Mouse (Mus musculus) hindbrain, embryonic 15.5 days (tissue): ENCODE data around the gene 4931422A03Rik. TPM values are rescaled to one million over a fixed set of nuclear protein-coding genes. Genes with fewer than 3 reads are reported as not detected.
"Not testable (repeated sequence)": the region's sequence is repeated elsewhere in the genome, so short reads cannot be mapped to it uniquely, and the experiment has no call there.

ENCODE experiments used
- ATAC-seq: fragments of 200-750 bp; cut with Nextera tagmentation; 2 replicates; pipeline ENCODE4 v1.8.0; 2017; ENCODE audit warnings: low read depth, moderate number of reproducible peaks, moderate TSS enrichment; ENCODE audit not compliant: low FRiP score
- H3K27ac ChIP-seq: fragments of 300-500 bp; sonication (generic); replicated peaks from 2 replicates; pipeline ENCODE4 v1.5.1; 2015; ENCODE audit warnings: mild to moderate bottlenecking, inconsistent platforms
- H3K27me3 ChIP-seq: fragments of 300-500 bp; sonication (generic); 2 replicates; pipeline ENCODE4 v1.6.1; 2015; ENCODE audit warnings: control low read depth, inconsistent platforms
- H3K36me3 ChIP-seq: fragments of 300-500 bp; sonication (generic); 2 replicates; pipeline ENCODE4 v1.6.1; 2015; ENCODE audit warnings: control low read depth, inconsistent platforms
- H3K4me1 ChIP-seq: fragments of 300-500 bp; sonication (generic); replicated peaks from 2 replicates; pipeline ENCODE4 v1.6.1; 2015; ENCODE audit warnings: control low read depth, inconsistent platforms
- H3K4me2 ChIP-seq: fragments of 300-500 bp; sonication (generic); 2 replicates; pipeline ENCODE4 v1.6.1; 2015; ENCODE audit warnings: moderate library complexity, mild to moderate bottlenecking, inconsistent platforms
- H3K4me3 ChIP-seq: fragments of 300-500 bp; sonication (generic); 2 replicates; pipeline ENCODE4 v1.5.1; 2015; ENCODE audit warnings: mild to moderate bottlenecking, inconsistent platforms
- H3K9ac ChIP-seq: fragments of 300-500 bp; sonication (generic); 2 replicates; pipeline ENCODE4 v1.6.1; 2015; ENCODE audit warnings: inconsistent platforms
- H3K9me3 ChIP-seq: fragments of 300-500 bp; sonication (generic); 2 replicates; pipeline ENCODE4 v1.6.1; 2016; ENCODE audit warnings: control low read depth, inconsistent platforms
- WGBS: fragments of 180-500 bp; shearing (Covaris S2); methylation state at CpG from one replicate; pipeline ENCODE4 v1.1.7; 2015; 5-methylcytosine and 5-hydroxymethylcytosine counted together
- polyA plus RNA-seq: library from polyadenylated mRNA; unstranded; fragments of >200 nt; fragmentation: Nextera tagmentation; extraction: Ambion mirVana; gene quantifications from 2 replicates; pipeline ENCODE4 v1.2.1, GENCODE M21; 2015

Gene 4931422A03Rik
- polyA plus RNA-seq, 1 experiment from 2014 or later, result 2.7 TPM

GRCm38 (mm10) chr2:104008853-104009252 is 19.3 kb downstream of the 4931422A03Rik start:
- H3K36me3 ChIP-seq, H3K4me1 ChIP-seq, ATAC-seq, H3K4me2 ChIP-seq, H3K9me3 ChIP-seq, H3K27me3 ChIP-seq, H3K9ac ChIP-seq, H3K27ac ChIP-seq, H3K4me3 ChIP-seq: not testable (repeated sequence)
- WGBS, result 98% methylated on average over 3 of the region's 3 CpGs

GRCm38 (mm10) chr2:104007793-104008519 is 20.2 kb downstream of the 4931422A03Rik start:
- no peak overlapping the region for H3K9ac ChIP-seq
- H3K27ac ChIP-seq, result no peak overlapping the region
- no peaks in the 10 kb centered on the region for H3K36me3 ChIP-seq
- H3K9me3 ChIP-seq, result no peaks in the 10 kb centered on the region
- ATAC-seq, result no peak
- WGBS, result 82% methylated on average over 7 of the region's 7 CpGs
- H3K4me1 ChIP-seq, result no peaks in the 10 kb centered on the region
- no peak overlapping the region for H3K4me3 ChIP-seq
- H3K4me2 ChIP-seq, result no peak overlapping the region
- H3K27me3 ChIP-seq, result 0 out of 2 replicates have a peak, but pooled peaks cover 2% of the 10 kb centered on the region

- H3K4me1 ChIP-seq, result no peaks in the 10 kb centered on the region
- no peak overlapping the region for H3K4me2 ChIP-seq
- H3K27me3 ChIP-seq, result peaks cover 5% of the 10 kb centered on the region; the same call in 1 of the 2 replicates
- peak; percentile 59; the same call in 1 of the 2 replicates for ATAC-seq
- H3K27ac ChIP-seq, result no peak overlapping the region
- H3K9me3 ChIP-seq, result no peaks in the 10 kb centered on the region
- 36% methylated on average over 16 of the region's 16 CpGs for WGBS
- no peak overlapping the region for H3K9ac ChIP-seq
- no peaks in the 10 kb centered on the region for H3K36me3 ChIP-seq
- H3K4me3 ChIP-seq, result no peak overlapping the region
Observed at GRCm38 (mm10) chr2:104002711-104003413, 25.3 kb downstream of the 4931422A03Rik start.

- no peak for ATAC-seq
- Histone ChIP-seq H3K4me1 (no peaks in the 10 kb centered on the region), H3K27ac (no peak overlapping the region), H3K9ac (no peak overlapping the region), H3K9me3 (no peaks in the 10 kb centered on the region), H3K4me2 (no peak overlapping the region), H3K27me3 (peaks cover 5% of the 10 kb centered on the region; the same call in 1 of the 2 replicates), H3K36me3 (no peaks in the 10 kb centered on the region), H3K4me3 (no peak overlapping the region)
- WGBS, result 86% methylated on average over 4 of the region's 4 CpGs
Observed at GRCm38 (mm10) chr2:104001861-104002260, 26.3 kb downstream of the 4931422A03Rik start.

- Histone ChIP-seq H3K27me3 (peaks cover 5% of the 10 kb centered on the region; the same call in 1 of the 2 replicates), H3K36me3 (no peaks in the 10 kb centered on the region), H3K4me3 (no peak overlapping the region), H3K4me2 (no peak overlapping the region), H3K9ac (no peak overlapping the region), H3K9me3 (no peaks in the 10 kb centered on the region), H3K4me1 (no peaks in the 10 kb centered on the region), H3K27ac (no peak overlapping the region)
- ATAC-seq, result no peak
- WGBS, result 36% methylated on average over 2 of the region's 2 CpGs
Observed at GRCm38 (mm10) chr2:104001076-104001475, 27.1 kb downstream of the 4931422A03Rik start.

GRCm38 (mm10) chr2:103992618-103993332 is 35.4 kb downstream of the 4931422A03Rik start:
- H3K4me3 ChIP-seq, result no peak overlapping the region
- peaks cover 8% of the 10 kb centered on the region for H3K4me1 ChIP-seq
- WGBS, result 19% methylated on average over 17 of the region's 17 CpGs
- peak overlapping the region; percentile 32 for H3K4me2 ChIP-seq
- ATAC-seq, result peak; percentile 56; the same call in 1 of the 2 replicates
- no peaks in the 10 kb centered on the region for H3K9me3 ChIP-seq
- H3K27me3 ChIP-seq, result no peaks in the 10 kb centered on the region
- H3K9ac ChIP-seq, result no peak overlapping the region
- no peaks in the 10 kb centered on the region for H3K36me3 ChIP-seq
- peak overlapping the region; percentile 35 for H3K27ac ChIP-seq

GRCm38 (mm10) chr2:103992162-103992561 is 36.0 kb downstream of the 4931422A03Rik start:
- peak overlapping the region; percentile 32 for H3K4me2 ChIP-seq
- ATAC-seq, result peak; percentile 66; the same call in 1 of the 2 replicates
- H3K4me3 ChIP-seq, result no peak overlapping the region
- no peaks in the 10 kb centered on the region for H3K27me3 ChIP-seq
- H3K36me3 ChIP-seq, result no peaks in the 10 kb centered on the region
- peak overlapping the region; percentile 35 for H3K27ac ChIP-seq
- H3K4me1 ChIP-seq, result peaks cover 8% of the 10 kb centered on the region
- WGBS, result 40% methylated on average over 9 of the region's 9 CpGs
- H3K9me3 ChIP-seq, result no peaks in the 10 kb centered on the region
- no peak overlapping the region for H3K9ac ChIP-seq

- H3K27ac ChIP-seq, result no peak overlapping the region
- H3K9me3 ChIP-seq, result no peaks in the 10 kb centered on the region
- H3K4me3 ChIP-seq, result no peak overlapping the region
- H3K4me1 ChIP-seq, result peaks cover 8% of the 10 kb centered on the region
- no peaks in the 10 kb centered on the region for H3K36me3 ChIP-seq
- no peak overlapping the region for H3K4me2 ChIP-seq
- H3K27me3 ChIP-seq, result no peaks in the 10 kb centered on the region
- H3K9ac ChIP-seq, result no peak overlapping the region
- no peak for ATAC-seq
Observed at GRCm38 (mm10) chr2:103991303-103991702, 36.9 kb downstream of the 4931422A03Rik start.

- WGBS, result 92% methylated on average over 6 of the region's 6 CpGs
- no peak overlapping the region for H3K4me2 ChIP-seq
- H3K4me1 ChIP-seq, result peaks cover 8% of the 10 kb centered on the region
- H3K4me3 ChIP-seq, result no peak overlapping the region
- no peak overlapping the region for H3K9ac ChIP-seq
- no peaks in the 10 kb centered on the region for H3K27me3 ChIP-seq
- no peak overlapping the region for H3K27ac ChIP-seq
- no peaks in the 10 kb centered on the region for H3K36me3 ChIP-seq
- ATAC-seq, result no peak
- no peaks in the 10 kb centered on the region for H3K9me3 ChIP-seq
Observed at GRCm38 (mm10) chr2:103989724-103990123, 38.4 kb downstream of the 4931422A03Rik start.

- H3K9me3 ChIP-seq, ATAC-seq, H3K9ac ChIP-seq, H3K27ac ChIP-seq, H3K36me3 ChIP-seq, H3K27me3 ChIP-seq, H3K4me1 ChIP-seq, H3K4me2 ChIP-seq, H3K4me3 ChIP-seq: not testable (repeated sequence)
- whole genome bisulfite sequencing, result 74% methylated on average over 8 of the region's 8 CpGs
Observed at GRCm38 (mm10) chr2:103987595-103987994, 40.6 kb downstream of the 4931422A03Rik start.

- H3K36me3 ChIP-seq, result no peaks in the 10 kb centered on the region
- H3K9me3 ChIP-seq, result no peaks in the 10 kb centered on the region
- H3K4me3 ChIP-seq, result no peak overlapping the region
- no peak overlapping the region for H3K4me2 ChIP-seq
- H3K4me1 ChIP-seq, result peaks cover 5% of the 10 kb centered on the region
- no peak overlapping the region for H3K27ac ChIP-seq
- no peaks in the 10 kb centered on the region for H3K27me3 ChIP-seq
- ATAC-seq, result no peak
- H3K9ac ChIP-seq, result no peak overlapping the region
- WGBS, result 83% methylated on average over 10 of the region's 10 CpGs
Observed at GRCm38 (mm10) chr2:103983146-103983545, 45.0 kb downstream of the 4931422A03Rik start.

- Histone ChIP-seq H3K4me1 (peaks cover 13% of the 10 kb centered on the region), H3K27me3 (no peaks in the 10 kb centered on the region), H3K27ac (no peak overlapping the region), H3K9me3 (no peaks in the 10 kb centered on the region), H3K4me2 (no peak overlapping the region), H3K9ac (no peak overlapping the region), H3K36me3 (no peaks in the 10 kb centered on the region), H3K4me3 (no peak overlapping the region)
- peak; percentile 87 for ATAC-seq
- 4% methylated on average over 5 of the region's 5 CpGs for WGBS
Observed at GRCm38 (mm10) chr2:103982250-103982649, 45.9 kb downstream of the 4931422A03Rik start.
